Mouse (Mus musculus) right cerebral cortex, postnatal 14 days (tissue): ENCODE measurements around the gene Ebf1.
A peak's percentile ranks its signal among the peaks of the same experiment; 100 is the strongest.

Experiments used
- DNase-seq: peaks from one replicate; pipeline ENCODE4 v3.0.0; 2022

The Ebf1 gene

GRCm38 (mm10) chr11:44785063-44785462, 167.9 kb downstream of the Ebf1 start:
- DNase-seq: no peak

GRCm38 (mm10) chr11:44785479-44785878, 168.4 kb downstream of the Ebf1 start:
- no peak for DNase-seq

- no peak for DNase-seq
These were observed 170.9 kb downstream of the Ebf1 start for GRCm38 (mm10) chr11:44788003-44788402.

- no peak for DNase-seq
These were observed 175.7 kb downstream of the Ebf1 start for GRCm38 (mm10) chr11:44792816-44793215.

DNA sequence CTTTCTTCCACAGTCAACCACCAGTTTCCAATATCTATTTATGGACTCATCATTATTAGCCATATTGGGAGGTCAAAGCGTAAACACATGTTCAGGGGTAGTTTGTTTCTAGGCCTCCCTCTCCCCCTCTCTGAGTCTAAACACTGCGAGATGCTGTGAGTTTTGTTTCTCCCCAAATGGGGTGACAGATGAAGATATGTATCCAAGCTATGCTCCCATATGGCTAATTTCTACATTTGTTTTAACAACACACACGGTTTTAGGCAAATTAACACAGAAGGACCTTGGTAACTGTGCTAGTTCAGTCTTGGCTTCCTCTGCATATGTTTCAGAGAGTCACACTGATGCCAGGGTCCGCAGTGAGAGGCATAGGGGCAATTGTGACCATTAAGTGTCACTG, 177.8 kb downstream of the Ebf1 start:
- no peak for DNase-seq

DNA sequence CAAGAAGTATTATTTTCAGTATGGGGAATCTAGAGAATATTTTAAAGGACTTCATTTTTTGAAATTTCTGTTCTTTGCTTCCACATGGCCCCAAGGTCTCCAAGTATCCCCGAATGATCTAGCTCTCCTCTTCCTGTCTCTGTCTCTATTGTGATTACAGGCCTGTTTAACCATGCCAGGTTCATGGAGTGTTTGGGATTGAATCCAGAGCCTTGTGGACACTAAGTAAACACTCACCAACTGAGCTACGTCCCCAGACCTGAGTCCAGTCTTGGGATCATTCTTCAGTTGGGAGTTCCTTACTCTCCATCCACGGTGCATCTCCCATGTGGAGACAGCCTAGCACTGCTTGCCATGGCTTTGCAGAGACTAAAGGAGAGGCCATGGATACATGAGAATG, 178.7 kb downstream of the Ebf1 start:
- no peak for DNase-seq

- DNase-seq: no peak
These were observed 181.2 kb downstream of the Ebf1 start for GRCm38 (mm10) chr11:44798270-44798669.

DNA sequence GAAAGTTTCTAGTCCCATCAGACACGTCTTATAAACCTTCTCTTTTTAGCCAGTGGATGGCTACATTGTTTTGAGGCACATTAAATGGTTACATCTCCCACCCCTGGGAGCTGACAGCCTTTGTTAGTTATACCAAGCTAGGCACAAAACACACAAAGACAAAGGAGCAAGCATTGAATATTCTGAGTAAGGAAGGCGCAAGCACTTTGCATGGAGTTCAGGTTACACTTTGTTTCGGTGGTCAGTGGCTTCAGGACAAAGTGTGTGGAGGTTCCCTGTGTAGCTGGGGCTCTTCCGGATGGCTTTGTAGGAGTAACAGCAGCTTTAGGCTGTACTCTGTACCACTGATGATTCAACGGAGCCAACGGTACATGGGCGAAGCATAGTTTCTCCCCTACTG, 186.9 kb downstream of the Ebf1 start:
- DNase-seq: no peak

DNA sequence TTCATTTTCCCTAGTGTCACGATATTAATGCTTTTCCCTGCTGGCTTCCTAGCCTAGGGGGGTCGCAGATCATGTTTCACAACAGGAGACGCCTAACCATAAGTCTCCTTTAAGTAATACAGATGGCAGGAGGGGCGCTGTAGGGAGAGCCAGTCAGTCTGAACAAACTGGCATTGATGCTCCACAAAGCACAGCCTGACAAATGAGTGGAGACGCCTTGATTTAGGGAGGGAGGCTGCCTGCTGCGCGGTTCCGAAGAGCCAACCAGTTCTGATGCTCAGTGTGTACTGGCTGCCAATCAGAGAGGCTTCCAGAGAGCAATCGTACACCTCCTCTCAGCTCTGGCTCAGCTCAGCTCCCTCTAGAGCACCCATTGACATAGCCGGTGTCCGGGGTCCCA, 189.5 kb downstream of the Ebf1 start:
- peak; percentile 10 for DNase-seq

GRCm38 (mm10) chr11:44808855-44809546, 191.9 kb downstream of the Ebf1 start:
- no peak for DNase-seq

DNA sequence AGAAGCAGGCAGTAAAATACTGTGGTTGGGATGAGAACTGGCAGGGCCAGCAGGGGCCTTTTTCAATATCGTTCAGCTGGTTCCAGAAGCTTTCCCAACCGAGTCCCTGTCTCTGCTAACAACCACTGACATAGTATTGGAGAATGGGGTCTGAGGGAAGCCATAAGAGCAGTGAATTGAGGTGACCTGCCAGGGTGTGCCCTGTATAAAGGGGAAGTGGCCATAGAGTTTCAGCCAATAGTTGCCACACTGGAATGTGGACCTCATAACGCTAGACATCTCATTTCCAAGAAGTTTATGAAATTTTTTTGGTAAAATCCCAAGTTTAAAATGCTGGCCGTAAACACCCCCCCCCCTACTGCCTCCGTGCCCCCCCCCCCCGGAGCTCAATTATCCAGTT, 193.9 kb downstream of the Ebf1 start:
- no peak for DNase-seq

DNA sequence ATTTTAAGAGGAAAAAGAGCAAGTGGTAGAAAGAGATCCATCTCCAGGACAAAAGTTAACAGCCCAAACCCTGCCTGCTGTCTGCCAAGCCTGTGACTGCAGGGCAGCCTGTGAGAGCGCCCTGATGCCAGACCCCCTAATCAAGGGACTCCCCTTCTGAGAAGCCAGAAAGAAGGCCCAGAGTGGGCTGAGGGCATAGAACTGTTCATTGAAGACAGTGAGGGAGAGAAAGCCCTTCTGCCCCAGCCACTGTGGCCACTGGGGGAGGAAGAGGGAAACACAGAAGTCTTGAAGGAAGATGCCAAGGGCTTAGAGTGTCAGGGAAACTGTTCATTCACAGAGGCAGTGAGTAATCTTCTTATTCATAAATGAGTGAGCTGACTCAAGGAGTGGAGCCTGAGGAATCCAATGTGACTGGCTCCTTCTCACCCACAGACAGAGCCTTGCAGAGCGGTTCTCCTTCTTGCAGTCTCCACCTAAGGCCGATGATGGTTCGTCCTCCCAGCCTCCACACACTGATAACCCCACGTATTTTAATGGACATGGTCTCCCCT, 195.2 kb downstream of the Ebf1 start:
- no peak for DNase-seq

GRCm38 (mm10) chr11:44813534-44813933, 196.4 kb downstream of the Ebf1 start:
- no peak for DNase-seq

DNA sequence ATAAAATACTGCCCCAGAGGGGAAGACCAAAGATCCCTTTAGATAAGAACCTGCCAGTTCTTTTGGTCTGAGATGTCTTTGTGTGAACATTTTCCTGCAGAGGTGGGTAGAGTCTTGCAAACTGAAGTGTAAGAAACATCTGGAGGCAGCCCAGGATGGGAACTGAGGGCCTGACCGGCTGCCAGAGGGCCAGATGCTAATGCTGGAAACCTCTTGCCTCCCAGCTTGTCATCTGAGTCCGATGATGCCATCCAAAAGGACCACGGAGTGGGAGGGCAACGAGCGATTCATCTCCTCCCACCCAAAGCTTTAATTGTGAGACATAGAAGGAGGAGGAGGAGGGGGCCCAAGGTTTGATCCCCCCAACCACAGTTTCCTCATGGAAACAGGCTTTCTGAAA, 197.7 kb downstream of the Ebf1 start:
- DNase-seq: no peak

DNA sequence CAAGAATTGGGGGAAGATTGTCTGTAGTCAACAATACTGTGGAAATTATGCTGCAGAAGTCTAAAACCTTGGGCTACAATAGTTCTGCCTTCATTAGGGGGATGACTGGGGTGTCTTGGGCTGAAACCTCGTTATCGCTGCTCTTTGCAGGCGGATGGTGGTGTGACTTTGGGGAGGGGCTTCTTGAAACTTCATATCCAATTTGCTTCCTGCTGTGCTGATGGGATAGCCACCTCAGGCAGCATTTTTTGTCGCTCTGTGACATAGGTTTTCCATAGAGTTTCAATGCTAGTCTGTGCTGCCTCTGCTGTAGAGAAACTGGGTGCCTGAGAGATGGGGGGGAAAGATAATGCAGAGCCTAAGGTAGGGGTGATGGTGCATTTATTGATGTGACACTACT, 198.9 kb downstream of the Ebf1 start:
- DNase-seq: no peak

GRCm38 (mm10) chr11:44822312-44822711, 205.2 kb downstream of the Ebf1 start:
- no peak for DNase-seq

- DNase-seq: no peak
These were observed 215.3 kb downstream of the Ebf1 start for GRCm38 (mm10) chr11:44832227-44832939.

DNA sequence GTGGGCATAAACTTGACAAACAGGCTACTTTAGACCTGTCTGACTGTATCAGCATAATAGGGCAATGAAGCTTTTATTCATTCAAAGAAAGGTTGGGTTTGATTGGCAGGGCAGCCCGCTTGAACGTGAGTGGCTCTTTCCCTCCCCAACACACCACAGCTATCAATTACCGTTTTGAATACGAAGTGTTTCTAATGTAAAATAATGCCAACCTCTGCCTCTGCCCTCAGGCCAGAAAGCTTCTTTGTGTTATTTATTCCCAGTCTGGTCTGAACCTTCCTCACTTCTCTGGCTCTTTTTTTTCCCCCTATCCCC, 215.8 kb downstream of the Ebf1 start:
- no peak for DNase-seq

GRCm38 (mm10) chr11:44833351-44833996, 216.4 kb downstream of the Ebf1 start:
- peak; percentile 17 for DNase-seq

DNA sequence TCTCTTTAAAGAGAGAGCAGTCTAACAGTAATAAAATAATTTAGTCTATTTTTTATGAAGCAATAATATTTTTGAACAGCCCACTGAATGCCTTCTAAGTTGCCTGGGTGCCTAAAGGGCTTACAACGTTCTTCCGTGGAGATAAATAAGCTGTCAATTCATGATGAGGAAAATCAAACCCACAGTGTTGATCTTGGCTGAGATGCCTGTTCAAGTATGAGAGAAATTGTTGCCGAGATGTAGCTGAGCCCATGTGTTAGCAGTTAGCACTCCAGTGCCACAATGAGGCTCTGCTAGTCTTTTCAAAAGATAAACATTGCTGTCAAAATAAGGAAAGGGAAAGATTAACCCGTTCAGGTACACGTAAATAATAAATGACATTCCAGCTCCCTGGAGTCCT, 218.0 kb downstream of the Ebf1 start:
- DNase-seq: no peak

- DNase-seq: no peak
These were observed 220.5 kb downstream of the Ebf1 start for GRCm38 (mm10) chr11:44837592-44837991.

GRCm38 (mm10) chr11:44841127-44842056, 224.3 kb downstream of the Ebf1 start:
- DNase-seq: no peak

- DNase-seq: no peak
These were observed 234.8 kb downstream of the Ebf1 start for GRCm38 (mm10) chr11:44851874-44852273.
